Mouse (Mus musculus) spleen, postnatal 14 days (tissue): Measurements from ENCODE around the gene Cpne5.
"Not testable (repeated sequence)": the region's sequence is repeated elsewhere in the genome, so short reads cannot be mapped to it uniquely, and the experiment has no call there.

ENCODE experiments used
- DNase-seq, 2 experiments: peaks; one replicate each; pipeline ENCODE4 v3.0.0; 2021 to 2022; ENCODE audit warnings: low spot score in 2 of 2

Gene Cpne5

GRCm38 (mm10) chr17:29257001-29257511, 19.1 kb upstream of the Cpne5 start:
- DNase-seq, result no peak

GRCm38 (mm10) chr17:29256507-29256906, 18.5 kb upstream of the Cpne5 start:
- DNase-seq, result no peak

GRCm38 (mm10) chr17:29254784-29255183, 16.8 kb upstream of the Cpne5 start:
- not testable (repeated sequence) for DNase-seq

GRCm38 (mm10) chr17:29253684-29254083, 15.7 kb upstream of the Cpne5 start:
- no peak for DNase-seq

GRCm38 (mm10) chr17:29253236-29253635, 15.3 kb upstream of the Cpne5 start:
- DNase-seq, result no peak

GRCm38 (mm10) chr17:29251608-29252390, 13.8 kb upstream of the Cpne5 start:
- DNase-seq, result no peak

- not testable (repeated sequence) for DNase-seq
These were observed 13.0 kb upstream of the Cpne5 start for GRCm38 (mm10) chr17:29251006-29251405.

GRCm38 (mm10) chr17:29249512-29249911, 11.5 kb upstream of the Cpne5 start:
- no peak for DNase-seq

GRCm38 (mm10) chr17:29247881-29248280, 9.9 kb upstream of the Cpne5 start:
- DNase-seq, result no peak

GRCm38 (mm10) chr17:29246602-29247001, 8.6 kb upstream of the Cpne5 start:
- DNase-seq, result no peak

- no peak for DNase-seq
These were observed 7.8 kb upstream of the Cpne5 start for GRCm38 (mm10) chr17:29245725-29246124.

GRCm38 (mm10) chr17:29244912-29245311, 6.9 kb upstream of the Cpne5 start:
- no peak for DNase-seq

- no peak for DNase-seq
These were observed 516 bp upstream of the Cpne5 start for GRCm38 (mm10) chr17:29238421-29238945.

GRCm38 (mm10) chr17:29237267-29237771, 648 bp downstream of the Cpne5 start:
- DNase-seq, result no peak

- no peak for DNase-seq
These were observed 1.9 kb downstream of the Cpne5 start for GRCm38 (mm10) chr17:29236111-29236510.

- no peak for DNase-seq
These were observed 6.9 kb downstream of the Cpne5 start for GRCm38 (mm10) chr17:29231109-29231508.

GRCm38 (mm10) chr17:29220631-29221030, 17.3 kb downstream of the Cpne5 start:
- no peak for DNase-seq

GRCm38 (mm10) chr17:29218017-29218416, 19.9 kb downstream of the Cpne5 start:
- DNase-seq, result no peak

GRCm38 (mm10) chr17:29216078-29216477, 21.9 kb downstream of the Cpne5 start:
- no peak for DNase-seq

- DNase-seq, result no peak
These were observed 23.3 kb downstream of the Cpne5 start for GRCm38 (mm10) chr17:29214655-29215054.

- DNase-seq, result no peak
These were observed 23.8 kb downstream of the Cpne5 start for GRCm38 (mm10) chr17:29214193-29214456.

- no peak for DNase-seq
These were observed 24.4 kb downstream of the Cpne5 start for GRCm38 (mm10) chr17:29213381-29214192.

- DNase-seq, result no peak
These were observed 26.1 kb downstream of the Cpne5 start for GRCm38 (mm10) chr17:29211836-29212235.
